Mouse (Mus musculus) bone marrow macrophage, adult 2 months (primary cell): ENCODE measurements around the gene Nsd1.

Experiments used
- CTCF ChIP-seq: IDR thresholded peaks from 2 replicates; pipeline ENCODE4 v1.5.1; 2012; ENCODE audit warnings: low read depth, mild to moderate bottlenecking, low read length, moderate library complexity
- POLR2A ChIP-seq: IDR thresholded peaks from 2 replicates; pipeline ENCODE4 v1.6.1; 2012; ENCODE audit warnings: mild to moderate bottlenecking, low read depth, low read length, borderline replicate concordance

DNA sequence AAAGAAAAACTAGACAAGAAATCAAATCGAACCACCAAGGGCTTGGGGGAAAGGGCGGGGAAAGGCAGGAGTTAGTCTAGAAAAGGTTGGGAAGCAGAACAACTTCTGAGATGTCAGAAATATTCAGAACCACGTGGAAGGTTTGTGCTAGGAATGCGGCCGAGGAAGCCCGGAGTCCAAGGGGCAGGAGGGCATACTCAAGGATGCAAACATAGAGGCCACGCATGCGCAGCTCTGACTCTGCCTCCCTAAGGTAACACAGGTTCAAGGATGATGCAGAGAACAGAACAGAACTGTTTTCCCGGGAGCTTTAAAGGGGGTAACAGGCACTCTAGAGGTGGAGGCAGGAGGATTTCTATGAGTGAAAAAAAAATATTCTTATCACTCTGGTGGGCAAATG is 5.8 kb upstream of the Nsd1 start:
- no peak for TF ChIP-seq CTCF
- TF ChIP-seq POLR2A, result no peak
